Comparison of ENCODE assay signal across 8 mouse cellular contexts in the genomic region with DNA sequence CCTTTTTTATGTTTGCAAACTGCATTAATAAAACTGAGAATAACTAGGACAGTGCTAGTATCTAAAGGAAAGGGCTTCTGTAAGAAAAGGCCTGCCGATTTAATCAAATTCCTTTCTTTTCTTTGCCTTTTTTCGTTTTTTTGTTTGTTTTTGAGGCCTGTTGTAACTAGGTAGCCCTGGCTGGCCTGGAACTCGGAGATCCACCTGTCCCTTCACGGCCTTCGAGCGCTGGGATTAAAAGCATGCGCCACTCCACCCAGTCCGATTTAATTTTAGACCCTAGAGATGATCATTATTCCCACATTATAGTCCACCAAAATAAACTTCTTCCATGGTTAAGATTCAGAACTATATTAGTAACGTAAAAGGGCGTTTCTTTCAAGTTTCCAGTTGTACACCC. TPM values are rescaled to one million over a fixed set of nuclear protein-coding genes. Genes with fewer than 3 reads are reported as not detected.
DNase-seq lines count a peak whose midpoint lies in the region; ATAC-seq and TF ChIP-seq lines count a peak whose summit lies in the region.

No protein-coding gene starts in this region.

- ATAC-seq in heart, embryonic 14.5 days (ENCODE audit: insufficient number of reproducible peaks, insufficient read depth, low FRiP score, low read depth), result no peak
- ATAC-seq in limb, embryonic 15.5 days (ENCODE audit: insufficient number of reproducible peaks, low FRiP score, low TSS enrichment, low read depth), result no peak
- no peak for ATAC-seq in neural tube, embryonic 13.5 days (ENCODE audit: low read depth)

- peaks cover 2% of the 10 kb centered on the region for H3K4me1 ChIP-seq in ES-Bruce4 (ENCODE audit: control insufficient read depth, insufficient read depth, low read length)
- peaks cover 2 to 3% of the 10 kb centered on the region in 2 experiments; a peak in 2 of 4 replicates for H3K4me1 ChIP-seq in heart, embryonic 14.5 days (ENCODE audit: control insufficient read depth in 2 of 2, insufficient read depth in 2 of 2, low read length in 2 of 2)
- H3K4me1 ChIP-seq in limb, embryonic 15.5 days, result 0 out of 2 replicates have a peak, but pooled peaks cover 2% of the 10 kb centered on the region
- H3K4me1 ChIP-seq in neural tube, embryonic 13.5 days (replicated peaks), result peaks cover 9% of the 10 kb centered on the region

- H3K4me2 ChIP-seq in heart, embryonic 14.5 days (ENCODE audit: low read length), result peak overlapping the region; percentile 66
- H3K4me2 ChIP-seq in limb, embryonic 15.5 days, result peak overlapping the region; percentile 36
- H3K4me2 ChIP-seq in neural tube, embryonic 13.5 days, result peak overlapping the region; percentile 59

- peak overlapping the region; percentile 100 for H3K4me3 ChIP-seq in ES-Bruce4 (ENCODE audit: low read depth, low read length)
- H3K4me3 ChIP-seq in heart, embryonic 14.5 days (ENCODE audit: control insufficient read depth in 1 of 2, insufficient read depth in 1 of 2, low read depth in 1 of 2, low read length in 2 of 2), result peak overlapping the region; percentile 40 to 89
- H3K4me3 ChIP-seq in limb, embryonic 15.5 days, result peak overlapping the region; percentile 50
- peak overlapping the region; percentile 54 for H3K4me3 ChIP-seq in neural tube, embryonic 13.5 days

- TF ChIP-seq CTCF in ES-Bruce4 (IDR thresholded peaks at IDR 0.05; ENCODE audit: low read depth, low read length), result no peak

- peaks cover 8% of the 10 kb centered on the region for H3K36me3 ChIP-seq in ES-Bruce4 (ENCODE audit: control insufficient read depth, insufficient read depth, low read length, poor library complexity, severe bottlenecking)
- peaks cover 16% of the 10 kb centered on the region for H3K36me3 ChIP-seq in heart, embryonic 14.5 days (ENCODE audit: control insufficient read depth, insufficient read depth, low read length)
- no peaks in the 10 kb centered on the region for H3K36me3 ChIP-seq in limb, embryonic 15.5 days
- no peaks in the 10 kb centered on the region for H3K36me3 ChIP-seq in neural tube, embryonic 13.5 days

- WGBS in heart, embryonic 14.5 days, result 22% methylated on average over 10 of the region's 10 CpGs
- WGBS in limb, embryonic 15.5 days, result 33% methylated on average over 10 of the region's 10 CpGs
- 28% methylated on average over 10 of the region's 10 CpGs for WGBS in neural tube, embryonic 13.5 days

- no peaks in the 10 kb centered on the region for H3K27me3 ChIP-seq in ES-Bruce4 (ENCODE audit: control insufficient read depth, insufficient read depth, low read length, poor library complexity, severe bottlenecking)
- no peaks in the 10 kb centered on the region for H3K27me3 ChIP-seq in heart, embryonic 14.5 days (ENCODE audit: control insufficient read depth, insufficient read depth, low read length)
- no peaks in the 10 kb centered on the region for H3K27me3 ChIP-seq in limb, embryonic 15.5 days
- H3K27me3 ChIP-seq in neural tube, embryonic 13.5 days, result no peaks in the 10 kb centered on the region

- TF ChIP-seq POLR2A in ES-Bruce4 (IDR thresholded peaks at IDR 0.05; ENCODE audit: insufficient read depth, low read length), result no peak

- peak; percentile 8 for DNase-seq in embryo, embryonic 11 days
- no peak for DNase-seq in embryo, embryonic 9.5 days (ENCODE audit: extremely low spot score)
- no peak for DNase-seq in adrenal gland, postnatal 36 days
- DNase-seq in cerebellum, adult 18-20 months, result no peak

- peak overlapping the region; percentile 95 for H3K9ac ChIP-seq in ES-Bruce4 (ENCODE audit: low read depth, poor library complexity, severe bottlenecking)
- H3K9ac ChIP-seq in heart, embryonic 14.5 days (ENCODE audit: low read length), result peak overlapping the region; percentile 70
- 0 out of 2 replicates have a peak overlapping the region, but pooled peaks have one; percentile 7 for H3K9ac ChIP-seq in limb, embryonic 15.5 days
- H3K9ac ChIP-seq in neural tube, embryonic 13.5 days, result peak overlapping the region; percentile 63

- no peaks in the 10 kb centered on the region for H3K9me3 ChIP-seq in ES-Bruce4 (replicated peaks; ENCODE audit: control insufficient read depth, insufficient read depth, low read length, poor library complexity, severe bottlenecking)
- no peaks in the 10 kb centered on the region for H3K9me3 ChIP-seq in heart, embryonic 14.5 days (ENCODE audit: control insufficient read depth, low read length)
- H3K9me3 ChIP-seq in limb, embryonic 15.5 days, result no peaks in the 10 kb centered on the region
- no peaks in the 10 kb centered on the region for H3K9me3 ChIP-seq in neural tube, embryonic 13.5 days

- peak overlapping the region; percentile 88 for H3K27ac ChIP-seq in ES-Bruce4 (ENCODE audit: insufficient read depth, low read length)
- H3K27ac ChIP-seq in heart, embryonic 14.5 days (replicated peaks in 1 of 2; ENCODE audit: control insufficient read depth in 1 of 2, insufficient read depth in 1 of 2, low read depth in 2 of 2, low read length in 2 of 2), result peak overlapping the region; percentile 88 to 99
- H3K27ac ChIP-seq in limb, embryonic 15.5 days, result peak overlapping the region; percentile 95
- peak overlapping the region; percentile 88 for H3K27ac ChIP-seq in neural tube, embryonic 13.5 days (replicated peaks)

- TF ChIP-seq EP300 in ES-Bruce4 (IDR thresholded peaks at IDR 0.05; ENCODE audit: insufficient read depth, low read depth, low read length), result no peak

RNA-seq across cellular contexts. Expression of gene Morf4l2, which starts 1.2 kb away (rescaled TPM):
- polyA plus RNA-seq in ES-Bruce4 (2011; ENCODE audit: insufficient read depth, insufficient read length, low read depth, missing spikeins), result 791 and 797 TPM in 2 replicates
- polyA plus RNA-seq in heart, embryonic 14.5 days (2014; fragmentation: Nextera tagmentation; extraction: Ambion mirVana), result 324 and 341 TPM in 2 replicates
- 636 and 640 TPM in 2 replicates for polyA plus RNA-seq in limb, embryonic 15.5 days (2015; fragmentation: Nextera tagmentation; extraction: Ambion mirVana)
- polyA plus RNA-seq in neural tube, embryonic 13.5 days (2015; fragmentation: Nextera tagmentation; extraction: Ambion mirVana), result 508 and 542 TPM in 2 replicates
- total RNA-seq in adrenal gland, postnatal 36 days (2021), result 100 to 1,000 TPM; 280 to 471 TPM

RNA-seq across cellular contexts. Expression of gene Tceal1, which starts 34.5 kb away (rescaled TPM):
- polyA plus RNA-seq in ES-Bruce4 (2011; ENCODE audit: insufficient read depth, insufficient read length, low read depth, missing spikeins), result 2.4 and 3.1 TPM in 2 replicates
- polyA plus RNA-seq in heart, embryonic 14.5 days (2014; fragmentation: Nextera tagmentation; extraction: Ambion mirVana), result 11.3 and 12.0 TPM in 2 replicates
- 12.9 and 15.0 TPM in 2 replicates for polyA plus RNA-seq in limb, embryonic 15.5 days (2015; fragmentation: Nextera tagmentation; extraction: Ambion mirVana)
- polyA plus RNA-seq in neural tube, embryonic 13.5 days (2015; fragmentation: Nextera tagmentation; extraction: Ambion mirVana), result 18.2 and 18.9 TPM in 2 replicates
- 10 to 100 TPM; 12.6 to 14.0 TPM for total RNA-seq in adrenal gland, postnatal 36 days (2021)

RNA-seq across cellular contexts. Expression of gene Glra4, which starts 37.7 kb away (rescaled TPM):
- not detected in 2 replicates for polyA plus RNA-seq in ES-Bruce4 (2011; ENCODE audit: insufficient read depth, insufficient read length, low read depth, missing spikeins)
- polyA plus RNA-seq in heart, embryonic 14.5 days (2014; fragmentation: Nextera tagmentation; extraction: Ambion mirVana), result 0.12 and 0.15 TPM in 2 replicates
- polyA plus RNA-seq in limb, embryonic 15.5 days (2015; fragmentation: Nextera tagmentation; extraction: Ambion mirVana), result not detected in 2 replicates
- 0.13 and 0.17 TPM in 2 replicates for polyA plus RNA-seq in neural tube, embryonic 13.5 days (2015; fragmentation: Nextera tagmentation; extraction: Ambion mirVana)
- total RNA-seq in adrenal gland, postnatal 36 days (2021), result under 1 TPM in 1 of 2 experiments, not detected in 1; 0.26 TPM

Comparison
In these comparisons a context has a peak if more than half of its experiments do, and no peak if none do; other contexts are left out.
1. H3K4me3 ChIP-seq: peak in every context shown above with its lines; median percentile 100 in ES-Bruce4; 64 in heart, embryonic 14.5 days; 54 in neural tube, embryonic 13.5 days; 50 in limb, embryonic 15.5 days.
2. H3K9ac ChIP-seq: peak in every context shown above with its lines; median percentile 95 in ES-Bruce4; 70 in heart, embryonic 14.5 days; 63 in neural tube, embryonic 13.5 days; 7 in limb, embryonic 15.5 days.